Mouse (Mus musculus): Measurements from ENCODE around the gene E2f6. TPM values are rescaled to one million over a fixed set of nuclear protein-coding genes. Genes with fewer than 3 reads are reported as not detected.

E2f6 gene
- polyA plus RNA-seq, 1 experiment from 2014 or later = 42.7 TPM

GRCm38 (mm10) chr12:16877679-16878078 is 66.9 kb downstream of the E2f6 start:
- no peaks in the 10 kb centered on the region for H3K9me3 ChIP-seq (ENCODE audit: control insufficient read depth, low read length)
- ATAC-seq (replicated peaks; ENCODE audit: low FRiP score) (no peak), DNase-seq (ENCODE audit: low spot score) (no peak)
- H3K27ac ChIP-seq (ENCODE audit: low read depth, low read length) = no peak overlapping the region
- no peak overlapping the region for H3K4me2 ChIP-seq
- H3K4me3 ChIP-seq (ENCODE audit: low read depth, low read length) = no peak overlapping the region
- no peak overlapping the region for H3K9ac ChIP-seq (ENCODE audit: low read depth, low read length)
- 21% methylated on average over 1 of the region's 1 CpGs for WGBS
- no peaks in the 10 kb centered on the region for H3K27me3 ChIP-seq (replicated peaks; ENCODE audit: control insufficient read depth, insufficient read depth, low read length)
- peaks cover 8% of the 10 kb centered on the region for H3K4me1 ChIP-seq (replicated peaks; ENCODE audit: control insufficient read depth, insufficient read depth, low read length)
- H3K36me3 ChIP-seq (ENCODE audit: control insufficient read depth, insufficient read depth, low read length) = no peaks in the 10 kb centered on the region

- Histone ChIP-seq H3K4me2 (no peak overlapping the region), H3K9me3 (ENCODE audit: control insufficient read depth, low read length) (no peaks in the 10 kb centered on the region), H3K4me3 (ENCODE audit: low read depth, low read length) (no peak overlapping the region), H3K27me3 (replicated peaks; ENCODE audit: control insufficient read depth, insufficient read depth, low read length) (no peaks in the 10 kb centered on the region), H3K4me1 (replicated peaks; ENCODE audit: control insufficient read depth, insufficient read depth, low read length) (peaks cover 8% of the 10 kb centered on the region), H3K27ac (ENCODE audit: low read depth, low read length) (no peak overlapping the region), H3K36me3 (ENCODE audit: control insufficient read depth, insufficient read depth, low read length) (no peaks in the 10 kb centered on the region), H3K9ac (ENCODE audit: low read depth, low read length) (no peak overlapping the region)
- DNase-seq (ENCODE audit: low spot score) = no peak
- no peak for ATAC-seq (replicated peaks; ENCODE audit: low FRiP score)
- WGBS = 41% methylated on average over 1 of the region's 1 CpGs
These were observed 68.6 kb downstream of the E2f6 start for GRCm38 (mm10) chr12:16879369-16879768.

DNA sequence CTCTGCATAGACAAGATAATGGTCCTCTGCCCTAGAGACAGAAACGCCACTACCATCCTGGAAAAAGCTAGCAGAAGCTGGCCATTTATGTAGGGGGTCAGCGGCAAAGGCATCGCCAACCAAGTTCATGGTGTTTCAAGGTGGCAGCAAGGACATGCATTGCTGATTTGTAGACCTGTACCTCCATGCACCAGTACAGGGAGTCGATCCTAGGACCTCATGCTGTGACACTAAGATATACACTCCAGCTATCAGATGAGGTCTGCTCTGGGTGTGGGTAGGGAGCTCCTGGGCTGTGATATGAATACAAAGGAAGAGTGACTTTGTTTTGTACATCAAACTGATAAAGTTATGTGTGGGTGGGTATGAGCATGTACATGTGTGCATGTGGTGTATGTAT is 69.3 kb downstream of the E2f6 start:
- 72% methylated on average over 4 of the region's 4 CpGs for WGBS
- no peak overlapping the region for H3K27ac ChIP-seq (ENCODE audit: low read depth, low read length)
- no peaks in the 10 kb centered on the region for H3K36me3 ChIP-seq (ENCODE audit: control insufficient read depth, insufficient read depth, low read length)
- ATAC-seq (replicated peaks; ENCODE audit: low FRiP score) (no peak), DNase-seq (ENCODE audit: low spot score) (no peak)
- no peaks in the 10 kb centered on the region for H3K9me3 ChIP-seq (ENCODE audit: control insufficient read depth, low read length)
- H3K4me2 ChIP-seq = no peak overlapping the region
- H3K9ac ChIP-seq (ENCODE audit: low read depth, low read length) = no peak overlapping the region
- H3K27me3 ChIP-seq (replicated peaks; ENCODE audit: control insufficient read depth, insufficient read depth, low read length) = no peaks in the 10 kb centered on the region
- H3K4me1 ChIP-seq (replicated peaks; ENCODE audit: control insufficient read depth, insufficient read depth, low read length) = peaks cover 8% of the 10 kb centered on the region
- no peak overlapping the region for H3K4me3 ChIP-seq (ENCODE audit: low read depth, low read length)

DNA sequence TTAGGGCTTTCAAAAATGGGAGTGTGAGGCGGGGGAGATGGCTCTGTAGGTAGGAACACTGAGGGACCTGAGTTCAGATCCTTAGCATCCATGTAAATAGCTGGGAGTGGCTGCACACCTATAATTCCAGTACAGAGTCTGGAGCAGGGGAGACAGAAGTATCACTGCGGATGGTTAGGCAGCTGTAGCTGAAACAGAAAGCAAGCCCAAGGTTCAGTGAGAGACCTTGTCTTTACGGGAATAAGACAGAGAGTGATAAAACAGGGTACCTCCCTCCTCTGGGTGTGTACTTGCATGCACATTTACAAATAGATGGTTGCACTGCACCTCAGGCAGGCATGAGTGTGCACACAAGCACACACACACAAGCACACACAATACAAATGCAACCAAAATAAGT is 71.7 kb downstream of the E2f6 start:
- no peak overlapping the region for H3K4me2 ChIP-seq
- 0 out of 2 replicates have a peak, but pooled peaks cover 2% of the 10 kb centered on the region for H3K4me1 ChIP-seq (replicated peaks; ENCODE audit: control insufficient read depth, insufficient read depth, low read length)
- H3K9me3 ChIP-seq (ENCODE audit: control insufficient read depth, low read length) = no peaks in the 10 kb centered on the region
- H3K27ac ChIP-seq (ENCODE audit: low read depth, low read length) = no peak overlapping the region
- DNase-seq (ENCODE audit: low spot score) (no peak), ATAC-seq (replicated peaks; ENCODE audit: low FRiP score) (no peak)
- no peak overlapping the region for H3K4me3 ChIP-seq (ENCODE audit: low read depth, low read length)
- H3K27me3 ChIP-seq (replicated peaks; ENCODE audit: control insufficient read depth, insufficient read depth, low read length) = no peaks in the 10 kb centered on the region
- H3K9ac ChIP-seq (ENCODE audit: low read depth, low read length) = no peak overlapping the region
- no peaks in the 10 kb centered on the region for H3K36me3 ChIP-seq (ENCODE audit: control insufficient read depth, insufficient read depth, low read length)
- WGBS = 80% methylated on average over 3 of the region's 3 CpGs

DNA sequence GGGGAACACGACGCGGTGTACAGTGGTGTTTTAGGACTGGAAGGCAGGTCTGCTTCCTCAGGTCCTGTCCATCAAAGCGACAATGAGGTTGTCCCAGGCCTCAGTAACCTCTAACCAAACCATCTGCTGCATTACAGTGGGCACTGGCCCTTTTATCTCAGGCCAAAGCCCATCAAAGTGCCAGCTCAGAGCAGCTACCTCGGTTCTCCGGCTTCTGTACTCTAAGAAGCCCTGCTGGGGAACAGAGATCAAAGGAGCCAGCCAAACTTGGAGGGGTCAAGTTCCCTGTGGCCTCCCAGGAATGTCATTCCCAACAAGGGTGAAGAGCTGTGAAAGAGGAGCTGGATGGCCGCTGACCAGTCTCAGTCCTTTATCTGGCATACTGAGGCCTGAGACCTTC is 72.3 kb downstream of the E2f6 start:
- H3K27ac ChIP-seq (ENCODE audit: low read depth, low read length) = no peak overlapping the region

DNA sequence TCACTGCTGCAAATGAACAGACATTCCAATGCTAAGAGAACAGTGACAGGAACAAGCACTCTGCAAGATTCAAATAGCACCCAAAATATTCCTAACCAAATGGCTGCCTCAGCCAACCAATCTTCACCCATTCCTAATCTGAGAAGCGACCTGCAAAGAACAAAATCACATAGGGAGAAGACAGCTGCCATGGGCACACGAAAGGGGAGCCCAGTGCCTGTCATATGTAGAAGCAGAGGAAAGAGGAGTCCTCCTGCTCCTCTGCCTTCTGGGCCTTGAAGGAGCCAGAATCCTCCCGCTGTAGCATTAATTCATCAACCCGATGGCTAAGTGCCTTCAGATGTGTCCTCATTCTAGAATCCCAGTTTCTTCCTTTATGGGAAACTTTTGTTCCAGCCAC is 73.8 kb downstream of the E2f6 start:
- no peaks in the 10 kb centered on the region for H3K36me3 ChIP-seq (ENCODE audit: control insufficient read depth, insufficient read depth, low read length)
- no peak for DNase-seq (ENCODE audit: low spot score)
- no peak overlapping the region for H3K27ac ChIP-seq (ENCODE audit: low read depth, low read length)
- H3K9me3 ChIP-seq (ENCODE audit: control insufficient read depth, low read length) = no peaks in the 10 kb centered on the region
- WGBS = 77% methylated on average over 4 of the region's 4 CpGs
- H3K9ac ChIP-seq (ENCODE audit: low read depth, low read length) = no peak overlapping the region
- no peak overlapping the region for H3K4me2 ChIP-seq
- 0 out of 2 replicates have a peak, but pooled peaks cover 2% of the 10 kb centered on the region for H3K4me1 ChIP-seq (replicated peaks; ENCODE audit: control insufficient read depth, insufficient read depth, low read length)
- ATAC-seq (replicated peaks; ENCODE audit: low FRiP score) = no peak
- no peaks in the 10 kb centered on the region for H3K27me3 ChIP-seq (replicated peaks; ENCODE audit: control insufficient read depth, insufficient read depth, low read length)
- no peak overlapping the region for H3K4me3 ChIP-seq (ENCODE audit: low read depth, low read length)

More for the DNA sequence above, 72.3 kb downstream of the E2f6 start:
- Histone ChIP-seq H3K36me3 (ENCODE audit: control insufficient read depth, insufficient read depth, low read length) (no peaks in the 10 kb centered on the region), H3K9ac (ENCODE audit: low read depth, low read length) (no peak overlapping the region), H3K4me3 (ENCODE audit: low read depth, low read length) (no peak overlapping the region), H3K4me1 (replicated peaks; ENCODE audit: control insufficient read depth, insufficient read depth, low read length) (0 out of 2 replicates have a peak, but pooled peaks cover 2% of the 10 kb centered on the region), H3K9me3 (ENCODE audit: control insufficient read depth, low read length) (no peaks in the 10 kb centered on the region), H3K4me2 (no peak overlapping the region), H3K27me3 (replicated peaks; ENCODE audit: control insufficient read depth, insufficient read depth, low read length) (no peaks in the 10 kb centered on the region)
- 62% methylated on average over 7 of the region's 7 CpGs for WGBS
- no peak for DNase-seq (ENCODE audit: low spot score)
- ATAC-seq (replicated peaks; ENCODE audit: low FRiP score) = no peak

GRCm38 (mm10) chr12:16886354-16886753 is 75.6 kb downstream of the E2f6 start:
- Histone ChIP-seq H3K36me3 (ENCODE audit: control insufficient read depth, insufficient read depth, low read length) (no peaks in the 10 kb centered on the region), H3K4me1 (replicated peaks; ENCODE audit: control insufficient read depth, insufficient read depth, low read length) (no peaks in the 10 kb centered on the region), H3K9me3 (ENCODE audit: control insufficient read depth, low read length) (no peaks in the 10 kb centered on the region), H3K27ac (ENCODE audit: low read depth, low read length) (no peak overlapping the region), H3K4me2 (no peak overlapping the region), H3K9ac (ENCODE audit: low read depth, low read length) (no peak overlapping the region), H3K4me3 (ENCODE audit: low read depth, low read length) (no peak overlapping the region), H3K27me3 (replicated peaks; ENCODE audit: control insufficient read depth, insufficient read depth, low read length) (no peaks in the 10 kb centered on the region)
- ATAC-seq (replicated peaks; ENCODE audit: low FRiP score) = no peak
- 87% methylated on average over 6 of the region's 6 CpGs for WGBS
- no peak for DNase-seq (ENCODE audit: low spot score)

Small RNAs within 50 kb of the gene (microRNA-seq; reads per million reads assigned to microRNA genes)
- not detected for gene Gm44305 (ENCODE audit: borderline number of aligned reads)

Other genes starting within 250 kb of the E2f6 start
- 9.6 and 10.4 TPM in 2 replicates for gene Lpin1, start 200.0 kb upstream of the E2f6 start, polyA plus RNA-seq (2014; fragmentation: Nextera tagmentation; extraction: Ambion mirVana)
- gene Ntsr2, start 157.6 kb upstream of the E2f6 start, polyA plus RNA-seq (2014; fragmentation: Nextera tagmentation; extraction: Ambion mirVana) = not detected in 2 replicates
- 4.3 and 5.5 TPM in 2 replicates for gene Greb1, start 10.1 kb upstream of the E2f6 start, polyA plus RNA-seq (2014; fragmentation: Nextera tagmentation; extraction: Ambion mirVana)
- gene Rock2, start 83.9 kb downstream of the E2f6 start, polyA plus RNA-seq (2014; fragmentation: Nextera tagmentation; extraction: Ambion mirVana) = 11.7 and 14.4 TPM in 2 replicates
- 4.6 and 5.1 TPM in 2 replicates for gene Pqlc3, start 189.4 kb downstream of the E2f6 start, polyA plus RNA-seq (2014; fragmentation: Nextera tagmentation; extraction: Ambion mirVana)
- 0.11 and 0.40 TPM in 2 replicates for gene 2410004P03Rik, start 200.8 kb downstream of the E2f6 start, polyA plus RNA-seq (2014; fragmentation: Nextera tagmentation; extraction: Ambion mirVana)

All from liver, embryonic 11.5 days (tissue).